18 mouse cellular contexts compared by ENCODE assay signal in genomic region chr17:26624999-26625398, GRCm38 (mm10).
"Had no signal": no experiment of that assay in that cellular context is flagged by ENCODE, and none has a peak within 500 bp of the region (broad histone marks: within the 10 kb centered on the region; RNA-seq: fewer than 3 reads in every experiment).

No protein-coding gene starts in this region.

- H3K4me1 ChIP-seq: limb, embryonic 12.5 days; midbrain, embryonic 12.5 days; midbrain, embryonic 15.5 days; neural tube, embryonic 12.5 days had no signal

- H3K27ac ChIP-seq: limb, embryonic 12.5 days; limb, embryonic 15.5 days; liver, embryonic 14.5 days; macrophage; midbrain, embryonic 12.5 days; midbrain, embryonic 15.5 days; neural tube, embryonic 12.5 days; neural tube, embryonic 15.5 days had no signal

- H3K4me3 ChIP-seq: limb, embryonic 12.5 days; limb, embryonic 15.5 days; midbrain, embryonic 12.5 days; midbrain, embryonic 15.5 days; neural tube, embryonic 12.5 days; neural tube, embryonic 15.5 days had no signal

- DNase-seq: kidney, postnatal 14 days; kidney, postnatal 4 days; left cerebral cortex, postnatal 4 days; liver, postnatal 0 days; lung, embryonic 14.5 days; right cerebral cortex, adult 18-20 months; right cerebral cortex, postnatal 14 days; right cerebral cortex, postnatal 4 days; thymus, adult 18-20 months; thymus, postnatal 36 days had no signal

- H3K27me3 ChIP-seq: limb, embryonic 12.5 days; limb, embryonic 15.5 days; midbrain, embryonic 12.5 days; midbrain, embryonic 15.5 days; neural tube, embryonic 12.5 days; neural tube, embryonic 15.5 days had no signal
